Mouse (Mus musculus): ENCODE measurements around the gene Oit3.

DNA sequence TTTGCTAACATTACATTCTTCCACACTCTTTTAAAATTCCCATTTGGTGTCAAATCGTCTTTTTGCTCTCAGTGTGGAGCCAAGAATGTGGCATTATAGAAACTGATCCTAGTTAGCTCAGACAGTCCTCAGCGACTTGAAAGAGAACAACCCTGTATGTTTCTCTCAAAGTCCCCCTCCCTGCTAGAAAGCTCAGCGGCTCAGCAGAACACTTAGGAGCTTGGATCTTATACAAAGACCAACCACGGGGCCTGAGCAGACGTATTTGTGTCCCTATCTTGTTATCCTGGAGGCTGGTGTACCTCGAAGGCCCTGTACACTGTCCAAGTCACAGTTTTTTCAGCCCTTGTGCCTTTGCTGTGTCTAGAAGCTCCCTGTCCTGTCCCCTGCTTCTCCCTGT, 1.4 kb downstream of the Oit3 start:
- no peak for TF ChIP-seq CTCF (IDR thresholded peaks at IDR 0.05; ENCODE audit: borderline replicate concordance, insufficient read depth, low read depth, low read length)
- TF ChIP-seq POLR2A (IDR thresholded peaks at IDR 0.05; ENCODE audit: borderline replicate concordance, insufficient read depth, low read length): no peak
